Mouse (Mus musculus): ENCODE data around the gene Gm11634. TPM values are rescaled to one million over a fixed set of nuclear protein-coding genes. Genes with fewer than 3 reads are reported as not detected.

Gm11634 gene
- polyA plus RNA-seq, 1 experiment from 2014 or later = not detected

- Histone ChIP-seq H3K9ac (peak within 1 kb of the TSS; percentile 84), H3K36me3 (ENCODE audit: poor library complexity, severe bottlenecking) (peaks cover 21% of the 10 kb centered on the region), H3K4me3 (peak within 1 kb of the TSS; percentile 86), H3K4me2 (peak within 1 kb of the TSS; percentile 77), H3K27me3 (no peaks in the 10 kb centered on the region), H3K27ac (peak within 1 kb of the TSS; percentile 90), H3K4me1 (peaks cover 42% of the 10 kb centered on the region), H3K9me3 (replicated peaks) (no peaks in the 10 kb centered on the region)
- peak; percentile 84 for ATAC-seq
- WGBS = under 1% methylated on average over 43 of the region's 43 CpGs
These were observed 47.1 kb downstream of the Gm11634 start, which contains the start of the genes Brca1 and Nbr1 for GRCm38 (mm10) chr11:101551751-101552475. Gene Brca1, minus strand, starts transcription at chr11:101551955. Gene Nbr1, plus strand, starts transcription at chr11:101552149.

GRCm38 (mm10) chr11:101548526-101548925 lies 50.5 kb downstream of the Gm11634 start:
- no peak overlapping the region for H3K4me3 ChIP-seq
- ATAC-seq = no peak
- peaks cover 17% of the 10 kb centered on the region for H3K4me1 ChIP-seq

GRCm38 (mm10) chr11:101544132-101544531 lies 54.9 kb downstream of the Gm11634 start:
- H3K4me3 ChIP-seq = no peak overlapping the region
- no peak overlapping the region for H3K27ac ChIP-seq
- 96% methylated on average over 1 of the region's 1 CpGs for WGBS
- H3K36me3 ChIP-seq (ENCODE audit: poor library complexity, severe bottlenecking) = peaks cover 17% of the 10 kb centered on the region; the same call in 1 of the 2 replicates
- H3K4me1 ChIP-seq = 0 out of 2 replicates have a peak, but pooled peaks cover 4% of the 10 kb centered on the region
- no peak; the same call in 1 of the 2 replicates for ATAC-seq
- H3K4me2 ChIP-seq = no peak overlapping the region
- no peak overlapping the region for H3K9ac ChIP-seq
- no peaks in the 10 kb centered on the region for H3K9me3 ChIP-seq (replicated peaks)
- no peaks in the 10 kb centered on the region for H3K27me3 ChIP-seq

More at GRCm38 (mm10) chr11:101548526-101548925, 50.5 kb downstream of the Gm11634 start:
- no peak overlapping the region for H3K27ac ChIP-seq
- H3K9me3 ChIP-seq (replicated peaks) = no peaks in the 10 kb centered on the region
- H3K36me3 ChIP-seq (ENCODE audit: poor library complexity, severe bottlenecking) = peaks cover 17% of the 10 kb centered on the region; the same call in 1 of the 2 replicates
- H3K4me2 ChIP-seq = no peak overlapping the region
- no peaks in the 10 kb centered on the region for H3K27me3 ChIP-seq
- H3K9ac ChIP-seq = no peak overlapping the region

Other genes with a start within 250 kb of the Gm11634 start
- not detected in 2 replicates for gene G6pc, start 231.7 kb downstream of the Gm11634 start, polyA plus RNA-seq (2015; fragmentation: Nextera tagmentation; extraction: Ambion mirVana)
- gene Aarsd1, start 181.6 kb downstream of the Gm11634 start, polyA plus RNA-seq (2015; fragmentation: Nextera tagmentation; extraction: Ambion mirVana) = 101 and 113 TPM in 2 replicates
- 7.6 and 8.0 TPM in 2 replicates for gene Gm27029, start 174.5 kb downstream of the Gm11634 start, polyA plus RNA-seq (2015; fragmentation: Nextera tagmentation; extraction: Ambion mirVana)
- gene Rundc1, start 174.2 kb downstream of the Gm11634 start, polyA plus RNA-seq (2015; fragmentation: Nextera tagmentation; extraction: Ambion mirVana) = 24.2 and 26.3 TPM in 2 replicates
- 1.2 TPM in 2 replicates for gene Ptges3l, start 173.9 kb downstream of the Gm11634 start, polyA plus RNA-seq (2015; fragmentation: Nextera tagmentation; extraction: Ambion mirVana)
- 338 and 387 TPM in 2 replicates for gene Rpl27, start 157.0 kb downstream of the Gm11634 start, polyA plus RNA-seq (2015; fragmentation: Nextera tagmentation; extraction: Ambion mirVana)
- 2.3 and 2.5 TPM in 2 replicates for gene Ifi35, start 150.8 kb downstream of the Gm11634 start, polyA plus RNA-seq (2015; fragmentation: Nextera tagmentation; extraction: Ambion mirVana)
- 155 and 197 TPM in 2 replicates for gene Rnd2, start 134.3 kb downstream of the Gm11634 start, polyA plus RNA-seq (2015; fragmentation: Nextera tagmentation; extraction: Ambion mirVana)
- gene Vat1, start 133.0 kb downstream of the Gm11634 start, polyA plus RNA-seq (2015; fragmentation: Nextera tagmentation; extraction: Ambion mirVana) = 61.3 and 67.0 TPM in 2 replicates
- gene Brca1, start 47.3 kb downstream of the Gm11634 start, polyA plus RNA-seq (2015; fragmentation: Nextera tagmentation; extraction: Ambion mirVana) = 11.3 and 12.5 TPM in 2 replicates
- 104 and 117 TPM in 2 replicates for gene Nbr1, start 47.1 kb downstream of the Gm11634 start, polyA plus RNA-seq (2015; fragmentation: Nextera tagmentation; extraction: Ambion mirVana)
- 1.1 and 1.3 TPM in 2 replicates for gene Tmem106a, start 17.0 kb downstream of the Gm11634 start, polyA plus RNA-seq (2015; fragmentation: Nextera tagmentation; extraction: Ambion mirVana)
- gene Rdm1, start 27.9 kb upstream of the Gm11634 start, polyA plus RNA-seq (2015; fragmentation: Nextera tagmentation; extraction: Ambion mirVana) = 48.9 and 52.6 TPM in 2 replicates
- gene Arl4d, start 66.3 kb upstream of the Gm11634 start, polyA plus RNA-seq (2015; fragmentation: Nextera tagmentation; extraction: Ambion mirVana) = 32.5 and 40.6 TPM in 2 replicates
- 39.2 and 44.8 TPM in 2 replicates for gene Dhx8, start 133.7 kb upstream of the Gm11634 start, polyA plus RNA-seq (2015; fragmentation: Nextera tagmentation; extraction: Ambion mirVana)
- gene Etv4, start 186.1 kb upstream of the Gm11634 start, polyA plus RNA-seq (2015; fragmentation: Nextera tagmentation; extraction: Ambion mirVana) = 2.4 and 3.3 TPM in 2 replicates

Data from forebrain, embryonic 13.5 days (tissue).